Mouse (Mus musculus) cortical plate, adult 2 months (tissue): ENCODE data around the gene Kcnk1. TPM values are rescaled to one million over a fixed set of nuclear protein-coding genes. Genes with fewer than 3 reads are reported as not detected.

ENCODE experiments used
- H3K27ac ChIP-seq: fragments of 200-500 bp; 2 replicates; pipeline ENCODE4 v1.5.1; 2012; ENCODE audit warnings: low read length, control low read depth, inconsistent platforms; ENCODE audit not compliant: insufficient read depth
- H3K4me1 ChIP-seq: fragments of 200-500 bp; 2 replicates; pipeline ENCODE4 v1.6.1; 2011; ENCODE audit warnings: low read length; ENCODE audit not compliant: control insufficient read depth, insufficient read depth
- H3K4me3 ChIP-seq: fragments of 200-500 bp; 2 replicates; pipeline ENCODE4 v1.5.1; 2011; ENCODE audit warnings: mild to moderate bottlenecking, low read length, control low read depth; ENCODE audit not compliant: insufficient read depth
- CTCF ChIP-seq: fragments of 200-500 bp; IDR thresholded peaks from 2 replicates; pipeline ENCODE4 v1.5.1; 2011; ENCODE audit warnings: mild to moderate bottlenecking, control low read depth, low read length; ENCODE audit not compliant: insufficient read depth; ENCODE audit errors: extremely low read depth
- POLR2A ChIP-seq: fragments of 200-500 bp; IDR thresholded peaks from 2 replicates; pipeline ENCODE4 v1.6.1; 2011; ENCODE audit warnings: mild to moderate bottlenecking, low read length, control low read depth; ENCODE audit not compliant: insufficient read depth; ENCODE audit errors: extremely low read depth
- polyA plus RNA-seq: library from polyadenylated mRNA; depleted of rRNA; stranded (reverse); fragments of >200 nt; gene quantifications from 2 replicates; pipeline ENCODE4 v1.2.3, GENCODE M21; 2012; rRNA removed

The Kcnk1 gene
- polyA plus RNA-seq, 1 experiment, result 124 TPM

DNA sequence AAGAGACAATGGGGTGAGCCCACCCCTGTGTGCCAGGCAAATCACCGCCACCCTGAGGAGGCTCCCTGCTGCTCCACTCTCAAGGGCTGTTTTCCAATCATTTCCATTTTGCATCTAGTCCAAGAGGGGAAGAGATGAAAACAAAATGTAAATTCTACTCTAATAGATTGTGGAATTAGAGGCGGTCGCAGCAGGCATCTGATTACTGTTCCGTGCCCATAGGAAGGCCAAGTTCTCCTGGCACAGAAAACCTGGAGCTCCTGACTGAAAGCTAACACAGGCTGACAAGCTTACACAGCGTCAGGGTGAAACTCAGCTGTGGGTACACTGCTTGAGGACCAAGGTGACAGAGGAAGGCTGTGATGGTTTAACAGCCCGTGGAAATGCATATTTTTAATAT, 73.2 kb downstream of the Kcnk1 start:
- Histone ChIP-seq H3K4me3 (no peak overlapping the region), H3K4me1 (no peaks in the 10 kb centered on the region), H3K27ac (no peak overlapping the region)
- TF ChIP-seq POLR2A, result no peak
- no peak for TF ChIP-seq CTCF

DNA sequence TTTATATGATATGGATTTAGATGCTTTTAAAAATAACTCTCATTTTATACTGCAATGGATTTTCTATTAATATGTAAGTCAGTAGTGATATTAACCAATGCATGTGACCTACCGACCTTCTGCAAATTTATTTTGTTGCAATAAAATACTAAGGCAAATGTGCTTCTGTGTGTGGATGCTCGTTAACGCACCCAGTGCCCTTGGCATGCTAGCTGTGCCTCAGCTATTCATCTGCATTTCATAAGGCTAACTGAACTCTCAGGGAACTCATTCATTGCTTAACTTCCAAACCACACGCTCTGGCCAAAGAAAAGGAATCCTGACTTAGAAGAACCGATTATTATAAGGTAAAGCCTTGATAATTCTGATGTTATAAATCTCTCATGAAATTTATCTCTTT, 77.7 kb downstream of the Kcnk1 start:
- Histone ChIP-seq H3K4me1 (no peaks in the 10 kb centered on the region), H3K4me3 (no peak overlapping the region), H3K27ac (peak overlapping the region; percentile 75; the same call in 1 of the 2 replicates)
- TF ChIP-seq CTCF (no peak), POLR2A (no peak)

DNA sequence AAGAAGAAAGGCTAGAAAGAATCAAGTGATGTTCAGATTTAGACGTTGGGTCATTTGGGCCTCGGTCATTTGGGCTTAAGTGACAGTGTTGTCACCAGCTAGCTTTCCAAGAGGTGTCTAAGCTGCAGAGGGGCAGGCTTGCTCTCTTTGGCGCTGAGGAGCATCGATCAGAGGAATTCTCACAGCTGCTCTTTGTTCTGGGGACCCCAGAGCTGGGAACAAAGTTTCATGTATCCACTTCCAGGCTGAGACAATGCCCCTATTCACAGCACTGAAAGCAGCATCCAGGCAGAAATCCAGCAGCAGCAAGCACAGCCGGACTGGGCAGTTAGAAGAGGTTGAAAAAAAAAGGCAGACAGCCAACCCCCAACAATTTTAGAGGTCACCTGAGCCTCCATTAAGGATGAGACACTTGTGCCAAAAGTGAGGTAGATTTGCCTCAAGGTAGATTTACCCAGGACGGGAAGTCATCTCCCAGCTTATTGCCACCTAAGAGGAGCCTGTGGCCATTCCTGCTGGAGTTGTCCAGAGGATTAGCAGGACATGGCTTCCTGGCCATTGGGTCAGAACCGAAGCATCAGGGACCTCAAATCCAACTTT, 78.3 kb downstream of the Kcnk1 start:
- Histone ChIP-seq H3K27ac (peak overlapping the region; percentile 75), H3K4me3 (no peak overlapping the region), H3K4me1 (no peaks in the 10 kb centered on the region)
- TF ChIP-seq CTCF (no peak), POLR2A (no peak)

DNA sequence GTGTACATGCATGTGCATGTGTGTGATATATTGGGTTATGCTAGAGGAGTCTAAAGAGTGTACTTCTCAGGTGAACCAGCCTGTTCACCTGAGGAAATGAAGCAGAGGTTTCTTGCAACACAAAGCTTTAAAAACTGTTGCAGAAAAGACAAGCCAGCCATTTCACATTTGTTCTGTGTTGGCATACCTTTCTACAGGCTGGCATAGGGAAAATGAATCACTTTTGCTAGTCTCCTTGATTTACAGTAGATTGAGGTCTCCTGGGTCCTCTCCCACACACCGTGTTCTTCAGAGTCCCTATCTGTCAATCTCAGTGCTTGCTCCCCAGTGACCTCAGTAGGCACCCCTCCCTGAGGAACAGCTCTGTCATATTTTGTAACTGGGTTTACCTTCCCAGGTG, 79.1 kb downstream of the Kcnk1 start:
- H3K4me1 ChIP-seq, result no peaks in the 10 kb centered on the region
- TF ChIP-seq CTCF (no peak), POLR2A (no peak)
- no peak overlapping the region for H3K4me3 ChIP-seq
- no peak overlapping the region for H3K27ac ChIP-seq

DNA sequence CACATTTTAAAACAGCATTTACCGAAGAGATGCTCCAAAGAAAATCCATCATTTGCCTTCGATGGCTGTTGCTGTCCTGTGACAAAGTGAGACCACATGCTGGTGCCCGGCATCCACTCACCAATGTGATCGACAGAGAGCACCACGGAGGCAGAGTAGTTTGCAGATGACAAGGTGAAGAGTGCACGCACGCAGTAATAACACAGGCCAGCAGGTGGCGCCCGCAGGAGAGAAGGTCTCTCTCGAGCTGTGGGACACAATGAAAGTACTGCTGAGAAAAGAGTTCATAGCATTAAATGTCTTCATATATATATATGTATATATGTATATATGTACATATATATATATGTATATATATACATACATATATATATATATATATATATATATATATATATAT, 80.4 kb downstream of the Kcnk1 start:
- H3K27ac ChIP-seq, result no peak overlapping the region
- TF ChIP-seq CTCF, result peak; percentile 71
- TF ChIP-seq POLR2A, result no peak

More for the DNA sequence above, 80.4 kb downstream of the Kcnk1 start:
- H3K4me1 ChIP-seq, result no peaks in the 10 kb centered on the region
- no peak overlapping the region for H3K4me3 ChIP-seq

Other genes with a start within 250 kb of the Kcnk1 start
- 54.4 and 57.8 TPM in 2 replicates for gene Pcnx2, start 96.9 kb upstream of the Kcnk1 start, polyA plus RNA-seq
- 2.4 and 2.5 TPM in 2 replicates for gene Map3k21, start 84.7 kb upstream of the Kcnk1 start, polyA plus RNA-seq